Mouse (Mus musculus) thymus, adult 2 months (tissue): ENCODE measurements at regions not wholly inside any gene's neighbourhood (a gene's known extent, or its start where the extent isn't known, plus 50 kb on each side); places are given as distances from the start of the nearest gene placed in this dataset.
A peak's percentile ranks its signal among the peaks of the same experiment; 100 is the strongest.

Experiments used
- DNase-seq: peaks from one replicate; pipeline ENCODE4 v3.0.0; 2021
- H3K27ac ChIP-seq: fragments of 200-500 bp; 2 replicates; pipeline ENCODE4 v1.5.1; 2012; ENCODE audit warnings: low read length, control low read depth; ENCODE audit not compliant: control insufficient read depth, insufficient read depth
- H3K27me3 ChIP-seq: fragments of 200-500 bp; 2 replicates; pipeline ENCODE4 v1.6.1; 2012; ENCODE audit warnings: mild to moderate bottlenecking, low read length, moderate library complexity, mixed read lengths; ENCODE audit not compliant: control insufficient read depth, insufficient read depth
- H3K36me3 ChIP-seq: fragments of 200-500 bp; 2 replicates; pipeline ENCODE4 v1.6.1; 2012; ENCODE audit warnings: mild to moderate bottlenecking, low read length, moderate library complexity; ENCODE audit not compliant: control insufficient read depth, insufficient read depth
- H3K4me1 ChIP-seq: fragments of 200-500 bp; replicated peaks from 2 replicates; pipeline ENCODE4 v1.6.1; 2012; ENCODE audit warnings: low read length; ENCODE audit not compliant: control insufficient read depth, insufficient read depth
- H3K4me3 ChIP-seq: fragments of 200-500 bp; 2 replicates; pipeline ENCODE4 v1.5.1; 2012; ENCODE audit warnings: mild to moderate bottlenecking, low read length, control low read depth, moderate library complexity; ENCODE audit not compliant: control insufficient read depth, insufficient read depth
- CTCF ChIP-seq: fragments of 200-500 bp; IDR thresholded peaks from 2 replicates; pipeline ENCODE4 v1.5.1; 2012; ENCODE audit warnings: mild to moderate bottlenecking, control low read depth, low read length, moderate library complexity, borderline replicate concordance; ENCODE audit not compliant: control insufficient read depth, poor library complexity, insufficient read depth; ENCODE audit errors: extremely low read depth
- POLR2A ChIP-seq: fragments of 200-500 bp; IDR thresholded peaks from 2 replicates; pipeline ENCODE4 v1.6.1; 2012; ENCODE audit warnings: mild to moderate bottlenecking, low read length, control low read depth, moderate library complexity; ENCODE audit not compliant: control insufficient read depth, poor library complexity, insufficient read depth; ENCODE audit errors: extremely low read depth
- WGBS: fragments of 180-500 bp; shearing (Covaris S2); methylation state at CpG from one replicate; pipeline ENCODE4 v1.1.7; 2018; 5-methylcytosine and 5-hydroxymethylcytosine counted together

DNA sequence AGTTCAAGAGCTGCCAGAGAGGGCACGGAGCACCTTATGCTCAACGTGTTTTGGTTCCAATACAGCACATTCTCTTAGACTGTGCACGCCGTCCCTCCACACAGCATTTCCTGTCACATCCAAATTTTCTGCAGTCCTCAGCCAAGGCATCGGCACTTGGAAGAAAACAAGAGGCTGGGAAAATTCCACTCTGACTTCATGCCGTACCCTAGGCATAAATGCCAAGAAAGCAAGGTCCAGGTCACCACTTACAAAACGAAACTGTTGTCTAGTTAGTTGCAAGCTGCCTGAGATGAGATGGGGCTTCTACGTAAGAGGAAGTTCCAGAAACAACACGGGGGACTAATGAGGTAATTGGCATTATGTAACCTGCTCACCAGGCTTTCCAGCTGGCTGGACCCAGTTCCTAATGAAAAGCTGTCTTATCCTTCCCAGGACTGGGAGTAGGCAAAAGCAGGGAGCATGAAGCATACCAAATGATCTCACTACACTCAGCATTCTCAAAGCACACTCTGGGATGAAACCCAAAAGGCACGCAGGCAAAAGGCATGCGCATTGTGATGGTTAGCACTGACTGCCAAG, 427.8 kb upstream of the Kif2a start:
- 46% methylated on average over 11 of the region's 11 CpGs for WGBS
- TF ChIP-seq CTCF (no peak), POLR2A (no peak)
- Histone ChIP-seq H3K27ac (no peak overlapping the region), H3K4me3 (peak overlapping the region; percentile 17; the same call in 1 of the 2 replicates), H3K36me3 (no peaks in the 10 kb centered on the region), H3K4me1 (no peaks in the 10 kb centered on the region), H3K27me3 (0 out of 2 replicates have a peak, but pooled peaks cover 2% of the 10 kb centered on the region)
- DNase-seq = no peak

DNA sequence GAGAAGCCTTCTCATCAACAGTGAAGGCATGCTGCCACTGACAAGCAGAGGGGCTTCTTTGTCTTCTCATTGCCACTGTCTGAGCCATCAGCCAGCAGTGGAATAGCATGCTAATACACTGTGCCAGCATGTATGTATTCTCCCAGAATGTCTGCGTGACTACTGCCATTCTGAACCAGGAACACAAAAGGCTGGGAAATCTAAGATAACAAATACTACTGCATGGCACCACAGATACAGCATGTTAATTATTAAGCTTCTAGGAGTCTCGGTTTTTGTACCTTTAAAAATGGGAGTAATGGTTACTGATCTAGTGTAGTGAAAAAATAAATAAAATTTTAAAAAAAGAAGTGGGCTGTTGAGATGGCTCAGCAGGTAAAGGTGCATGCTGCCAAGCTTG, 425.9 kb upstream of the Kif2a start:
- Histone ChIP-seq H3K36me3 (no peaks in the 10 kb centered on the region), H3K27ac (no peak overlapping the region), H3K4me3 (no peak overlapping the region), H3K27me3 (0 out of 2 replicates have a peak, but pooled peaks cover 2% of the 10 kb centered on the region), H3K4me1 (no peaks in the 10 kb centered on the region)
- TF ChIP-seq POLR2A (no peak), CTCF (no peak)
- DNase-seq = no peak
- WGBS = 98% methylated on average over 2 of the region's 2 CpGs

DNA sequence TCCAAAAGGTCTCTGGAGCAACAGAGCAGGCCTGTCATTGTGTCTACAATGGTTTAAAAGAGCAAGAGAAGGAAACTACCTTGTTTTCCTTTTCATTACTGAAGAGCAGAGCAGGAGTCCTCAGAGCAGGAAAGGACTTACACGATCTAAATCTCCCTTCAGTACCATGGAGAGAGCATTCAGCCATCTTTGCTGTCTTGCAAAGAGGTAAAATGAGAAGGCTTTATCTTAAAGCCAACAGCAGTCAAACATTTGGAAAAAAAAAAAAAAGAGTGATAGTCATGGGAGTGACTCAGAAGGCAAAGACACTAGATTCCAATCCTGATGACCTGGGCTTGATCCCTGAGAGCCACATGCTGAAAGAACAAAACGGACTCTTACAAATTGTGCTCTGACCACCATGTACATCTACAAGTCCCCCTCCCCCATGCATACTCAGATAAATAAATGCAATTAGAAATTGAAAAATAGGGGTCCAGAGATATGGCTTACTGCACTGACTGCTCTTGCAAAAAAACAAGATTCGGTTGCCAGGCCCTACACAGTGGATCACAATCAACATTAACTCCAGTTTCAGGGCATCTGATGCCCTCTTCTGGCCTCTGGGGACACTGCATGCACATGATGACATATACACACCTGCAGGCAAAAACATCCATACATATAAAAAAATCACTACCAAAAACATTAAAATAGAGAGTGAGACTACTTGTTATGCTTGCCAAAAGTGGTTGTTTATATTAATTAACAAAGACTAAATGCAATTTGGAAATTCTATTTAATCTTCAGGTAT, 397.6 kb upstream of the Kif2a start:
- TF ChIP-seq CTCF (no peak), POLR2A (no peak)
- Histone ChIP-seq H3K27ac (no peak overlapping the region), H3K4me3 (no peak overlapping the region), H3K36me3 (no peaks in the 10 kb centered on the region), H3K27me3 (no peaks in the 10 kb centered on the region), H3K4me1 (no peaks in the 10 kb centered on the region)
- peak; percentile 7 for DNase-seq
- WGBS = 84% methylated on average over 3 of the region's 3 CpGs

DNA sequence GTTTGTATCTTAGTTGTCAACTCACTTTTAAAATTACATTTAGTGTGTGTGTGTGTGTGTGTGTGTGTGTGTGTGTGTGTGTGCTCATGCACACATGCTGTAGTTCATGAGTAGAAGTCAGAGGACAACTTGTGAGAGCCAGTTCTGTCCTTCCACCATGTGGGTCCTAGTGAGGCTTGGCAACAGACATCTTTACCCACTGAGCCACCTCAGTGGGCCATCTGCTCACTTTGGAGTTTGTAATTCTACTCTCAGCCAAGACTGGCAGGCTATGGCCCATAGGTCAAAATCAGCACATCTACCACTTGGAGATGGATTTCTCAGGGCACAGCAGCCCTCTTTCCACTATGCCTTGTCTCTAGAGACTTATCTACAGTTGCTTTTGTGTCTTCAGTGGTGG, 388.3 kb upstream of the Kif2a start:
- no peak for DNase-seq
- no peaks in the 10 kb centered on the region for H3K27me3 ChIP-seq
- H3K36me3 ChIP-seq = no peaks in the 10 kb centered on the region
- no peak overlapping the region for H3K27ac ChIP-seq
- no peaks in the 10 kb centered on the region for H3K4me1 ChIP-seq
- TF ChIP-seq POLR2A = no peak
- no peak for TF ChIP-seq CTCF
- no peak overlapping the region for H3K4me3 ChIP-seq

DNA sequence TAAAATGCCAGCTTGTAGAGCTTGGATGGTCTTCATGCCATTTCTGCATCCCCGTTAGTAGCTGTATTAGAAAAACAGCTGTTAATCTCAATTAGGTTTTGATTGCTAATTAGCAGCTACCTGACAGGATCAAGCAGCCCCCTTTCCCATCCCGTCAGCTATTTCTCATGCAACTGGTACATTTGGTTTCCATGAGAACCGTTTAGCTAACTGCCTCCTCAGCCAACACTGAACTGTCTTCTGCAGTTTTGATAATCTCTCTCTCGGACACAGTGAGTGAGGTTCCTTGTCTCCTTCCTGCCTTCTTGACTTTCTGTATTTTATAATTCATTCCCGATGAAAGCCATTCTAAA, 385.7 kb upstream of the Kif2a start:
- 87% methylated on average over 5 of the region's 5 CpGs for WGBS
- Histone ChIP-seq H3K4me3 (no peak overlapping the region), H3K36me3 (no peaks in the 10 kb centered on the region), H3K27ac (no peak overlapping the region), H3K4me1 (no peaks in the 10 kb centered on the region), H3K27me3 (no peaks in the 10 kb centered on the region)
- DNase-seq = no peak
- TF ChIP-seq POLR2A (no peak), CTCF (no peak)

DNA sequence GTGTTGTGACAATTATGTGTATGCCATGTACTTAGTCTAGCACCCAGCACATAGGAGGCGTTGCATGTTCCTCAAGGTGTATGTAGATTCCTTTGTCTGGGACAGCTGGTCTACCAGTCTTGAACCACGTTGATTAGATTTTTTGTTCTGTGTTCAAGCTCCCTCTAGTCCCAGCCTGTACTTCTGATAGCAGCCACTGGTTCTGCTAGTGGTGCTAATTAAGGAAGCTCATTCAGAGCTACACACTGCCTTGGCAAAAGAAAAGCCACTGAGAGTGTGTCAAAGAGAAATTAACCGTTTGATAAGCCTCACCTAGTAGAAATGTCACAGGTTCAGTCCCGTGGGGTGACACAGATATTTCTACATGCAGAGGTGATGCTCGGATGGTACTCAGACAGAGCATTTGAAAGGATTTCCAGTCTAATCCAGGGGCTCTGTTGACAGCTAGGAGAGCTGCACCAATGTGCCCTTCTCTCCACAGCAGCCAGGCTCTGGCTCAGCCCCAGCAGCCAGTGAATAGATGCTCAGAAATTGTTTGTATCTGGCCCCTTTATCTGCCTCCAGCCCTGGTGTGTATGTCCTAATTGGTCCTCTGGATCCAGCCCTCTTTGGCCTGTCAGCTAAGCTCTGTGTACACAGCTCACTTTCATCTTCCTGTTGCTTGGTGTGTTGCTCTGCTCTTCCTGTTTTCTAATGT, 385.2 kb upstream of the Kif2a start:
- Histone ChIP-seq H3K27me3 (no peaks in the 10 kb centered on the region), H3K4me1 (no peaks in the 10 kb centered on the region), H3K4me3 (no peak overlapping the region), H3K27ac (no peak overlapping the region), H3K36me3 (no peaks in the 10 kb centered on the region)
- no peak for DNase-seq
- TF ChIP-seq CTCF (no peak), POLR2A (no peak)
- WGBS = 77% methylated on average over 5 of the region's 5 CpGs
